Mouse (Mus musculus): ENCODE data around the gene Npnt.

- TF ChIP-seq CTCF (IDR thresholded peaks at IDR 0.05; ENCODE audit: low read depth): no peak
- no peak for TF ChIP-seq EP300 (IDR thresholded peaks at IDR 0.05; ENCODE audit: low read depth)
Observed at GRCm38 (mm10) chr3:132838656-132839417, 111.3 kb downstream of the Npnt start.

All from liver, embryonic 14.5 days (tissue).